In the genomic region with DNA sequence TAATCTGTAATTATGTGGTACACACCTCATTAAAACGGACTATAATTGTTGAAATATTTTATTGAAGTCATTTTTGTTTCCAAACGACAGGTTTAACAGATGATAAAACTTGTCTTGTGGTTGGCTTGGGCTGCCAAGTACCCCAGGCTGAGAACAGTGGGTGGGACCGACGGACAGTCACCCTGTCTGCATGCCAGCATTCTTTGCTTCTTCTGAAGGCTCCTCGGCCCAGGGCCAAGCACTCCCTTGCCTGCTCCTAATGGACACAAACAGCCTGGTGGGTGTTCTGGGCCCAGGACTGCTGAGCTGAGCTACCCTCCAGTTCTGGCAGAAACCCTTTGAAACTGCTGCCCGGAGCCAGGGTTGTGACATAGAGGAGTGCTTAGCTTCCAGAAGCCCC, we compare ENCODE assay signal across 11 mouse cellular contexts.
A peak's percentile ranks its signal among the peaks of the same experiment; 100 is the strongest.
DNase-seq lines count a peak whose midpoint lies in the region; ATAC-seq and TF ChIP-seq lines count a peak whose summit lies in the region.
"Had no signal": no experiment of that assay in that cellular context is flagged by ENCODE, and none has a peak within 500 bp of the region (broad histone marks: within the 10 kb centered on the region; RNA-seq: fewer than 3 reads in every experiment).

No protein-coding gene starts in this region.

- H3K9me3 ChIP-seq in forebrain, embryonic 14.5 days (replicated peaks; ENCODE audit: control insufficient read depth, low read length), result no peaks in the 10 kb centered on the region
- no peaks in the 10 kb centered on the region for H3K9me3 ChIP-seq in forebrain, postnatal 0 days (ENCODE audit: low read length)
- H3K9me3 ChIP-seq: neural tube, embryonic 13.5 days had no signal

- DNase-seq in forebrain, embryonic 14.5 days (ENCODE audit: low spot score), result peak; percentile 55
- DNase-seq in forebrain, postnatal 0 days, result no peak
- peak; percentile 7 to 9 for DNase-seq in lung, adult 18-20 months
- DNase-seq in lung, adult 2 months, result no peak
- peak; percentile 46 to 47 for DNase-seq in adrenal gland, postnatal 36 days
- DNase-seq in lung, postnatal 36 days, result peak; percentile 36
- no peak for DNase-seq in layer of hippocampus, adult 11-12 months (ENCODE audit: low spot score)
- no peak for DNase-seq in spleen, postnatal 36 days (ENCODE audit: low spot score in 2 of 2)
- DNase-seq: layer of hippocampus, postnatal 36 days; liver, postnatal 0 days had no signal

- no peak for ATAC-seq in forebrain, embryonic 14.5 days
- no peak for ATAC-seq in forebrain, postnatal 0 days
- ATAC-seq: liver, postnatal 0 days had no signal

- no peak overlapping the region for H3K9ac ChIP-seq in forebrain, embryonic 14.5 days (ENCODE audit: low read length)
- H3K9ac ChIP-seq in forebrain, postnatal 0 days, result no peak overlapping the region
- H3K9ac ChIP-seq: liver, postnatal 0 days; neural tube, embryonic 13.5 days had no signal

- H3K4me1 ChIP-seq in forebrain, embryonic 14.5 days (ENCODE audit: control insufficient read depth, insufficient read depth, low read length), result no peaks in the 10 kb centered on the region
- no peaks in the 10 kb centered on the region for H3K4me1 ChIP-seq in forebrain, postnatal 0 days (ENCODE audit: insufficient read depth)
- H3K4me1 ChIP-seq in lung, adult 2 months (ENCODE audit: control insufficient read depth, insufficient read depth, low read length), result no peaks in the 10 kb centered on the region

- H3K27me3 ChIP-seq in forebrain, embryonic 14.5 days (replicated peaks; ENCODE audit: control insufficient read depth, insufficient read depth, low read length), result no peaks in the 10 kb centered on the region
- H3K27me3 ChIP-seq in forebrain, postnatal 0 days (ENCODE audit: insufficient read depth, low read length), result no peaks in the 10 kb centered on the region
- H3K27me3 ChIP-seq: neural tube, embryonic 13.5 days had no signal

- H3K4me3 ChIP-seq in forebrain, embryonic 14.5 days (ENCODE audit: low read depth, low read length), result no peak overlapping the region
- H3K4me3 ChIP-seq in forebrain, postnatal 0 days (ENCODE audit: low read depth, low read length), result no peak overlapping the region
- H3K4me3 ChIP-seq in lung, adult 2 months (replicated peaks; ENCODE audit: extremely low read depth, low read depth, low read length), result no peak overlapping the region
- H3K4me3 ChIP-seq: neural tube, embryonic 13.5 days had no signal

- TF ChIP-seq CTCF in forebrain, postnatal 0 days (IDR thresholded peaks at IDR 0.05; ENCODE audit: low read depth), result no peak
- TF ChIP-seq CTCF in lung, adult 2 months (IDR thresholded peaks at IDR 0.05; ENCODE audit: insufficient read depth, low read length), result no peak

- no peak overlapping the region for H3K4me2 ChIP-seq in forebrain, embryonic 14.5 days (ENCODE audit: low read length)
- no peak overlapping the region for H3K4me2 ChIP-seq in forebrain, postnatal 0 days (ENCODE audit: low read depth)
- H3K4me2 ChIP-seq: neural tube, embryonic 13.5 days had no signal

- no peaks in the 10 kb centered on the region for H3K36me3 ChIP-seq in forebrain, embryonic 14.5 days (ENCODE audit: control insufficient read depth, insufficient read depth, low read length)
- no peaks in the 10 kb centered on the region for H3K36me3 ChIP-seq in forebrain, postnatal 0 days (ENCODE audit: insufficient read depth)
- H3K36me3 ChIP-seq: neural tube, embryonic 13.5 days had no signal

- no peak for TF ChIP-seq POLR2A in lung, adult 2 months (IDR thresholded peaks at IDR 0.05; ENCODE audit: borderline replicate concordance, extremely low read depth, low read depth, low read length)

- WGBS in forebrain, embryonic 14.5 days, result 60% methylated on average over 6 of the region's 6 CpGs
- whole genome bisulfite sequencing in forebrain, postnatal 0 days, result 38% methylated on average over 6 of the region's 6 CpGs
- WGBS in lung, adult 2 months, result 42% methylated on average over 6 of the region's 6 CpGs

- no peak overlapping the region for H3K27ac ChIP-seq in forebrain, embryonic 14.5 days (ENCODE audit: low read depth, low read length)
- no peak overlapping the region for H3K27ac ChIP-seq in forebrain, postnatal 0 days (ENCODE audit: low read depth, low read length)
- H3K27ac ChIP-seq: neural tube, embryonic 13.5 days had no signal

Comparison
In these comparisons a context has a peak if more than half of its experiments do, and no peak if none do; other contexts are left out.
1. DNase-seq: peak in forebrain, embryonic 14.5 days (single experiment), lung, adult 18-20 months (2 of 2), adrenal gland, postnatal 36 days (2 of 2) and lung, postnatal 36 days (single experiment); none in forebrain, postnatal 0 days (single experiment), lung, adult 2 months (single experiment), layer of hippocampus, adult 11-12 months (single experiment) and spleen, postnatal 36 days (0 of 2).